9 mouse cellular contexts compared by ENCODE assay signal in the genomic region with DNA sequence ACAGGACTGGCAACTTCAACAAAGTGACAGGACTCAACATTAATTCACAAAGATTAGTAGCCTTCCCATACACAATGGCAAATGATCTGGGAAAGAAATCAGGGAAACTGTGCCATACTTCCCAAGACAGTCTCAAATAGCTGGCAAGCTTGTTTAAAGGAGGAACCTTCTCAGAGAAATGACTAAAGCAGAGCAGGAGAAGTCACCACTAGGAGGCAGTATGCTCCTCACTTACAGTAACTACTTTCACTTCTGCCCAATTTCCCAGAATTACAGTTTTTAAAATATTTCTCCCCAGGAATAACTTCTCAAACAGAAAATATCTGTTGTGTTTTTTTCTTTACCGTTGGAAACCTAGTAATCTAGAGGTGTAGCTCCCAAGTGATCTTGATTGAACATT. TPM values are rescaled to one million over a fixed set of nuclear protein-coding genes. Genes with fewer than 3 reads are reported as not detected.
A peak's percentile ranks its signal among the peaks of the same experiment; 100 is the strongest.
DNase-seq lines count a peak whose midpoint lies in the region; ATAC-seq lines count a peak whose summit lies in the region.
"Had no signal": no experiment of that assay in that cellular context is flagged by ENCODE, and none has a peak within 500 bp of the region (broad histone marks: within the 10 kb centered on the region; RNA-seq: fewer than 3 reads in every experiment).

No protein-coding gene starts in this region.

- ATAC-seq in megakaryocyte progenitor cell, adult 5-6 weeks (replicated peaks; ENCODE audit: poor library complexity): peak; percentile 80

- DNase-seq in adrenal gland, adult 2 months: peak; percentile 17
- DNase-seq in adrenal gland, postnatal 4 days (ENCODE audit: low spot score in 2 of 2): no peak
- peak; percentile 1 to 19 for DNase-seq in left cerebral cortex, adult 18-20 months (ENCODE audit: low spot score in 2 of 2)
- no peak for DNase-seq in left cerebral cortex, adult 8-10 months (ENCODE audit: low spot score in 2 of 2)
- DNase-seq in T-cell, adult 2 months (ENCODE audit: low spot score): peak; percentile 46
- DNase-seq in heart, adult 9 months (ENCODE audit: low spot score in 2 of 2): peak; percentile 25 to 54
- no peak for DNase-seq in ovary, adult 18-20 months (ENCODE audit: low spot score)

RNA-seq across cellular contexts. Expression of gene Abcg3, which starts 4.2 kb away (rescaled TPM):
- total RNA-seq in adrenal gland, adult 2 months (2021): under 1 TPM; 0.37 to 0.73 TPM
- 0.07 and 0.13 TPM in 2 replicates for polyA plus RNA-seq in adrenal gland, adult 2 months (2012; rRNA removed)
- 1 to 10 TPM in 1 of 2 experiments, under 1 TPM in 1; 0.84 to 1.1 TPM for total RNA-seq in adrenal gland, postnatal 4 days (2021)
- under 1 TPM; 0.16 to 0.33 TPM for total RNA-seq in left cerebral cortex, adult 18-20 months (2021)
- total RNA-seq in left cerebral cortex, adult 8-10 months (2022): under 1 TPM in 3 of 4 experiments, not detected in 1; 0.21 to 0.37 (median 0.33) TPM
- 0.42 and 0.83 TPM in 2 replicates for total RNA-seq in megakaryocyte progenitor cell, adult 5-6 weeks (2015)
- total RNA-seq in megakaryocyte progenitor cell, adult 5-6 weeks (2017): 0.61 and 1.4 TPM in 2 replicates
- polyA plus RNA-seq: C2C12 had no signal

Comparison
In these comparisons a context has a peak if more than half of its experiments do, and no peak if none do; other contexts are left out.
1. DNase-seq: peak in adrenal gland, adult 2 months (single experiment), left cerebral cortex, adult 18-20 months (2 of 2), T-cell, adult 2 months (single experiment) and heart, adult 9 months (2 of 2); none in adrenal gland, postnatal 4 days (0 of 2), left cerebral cortex, adult 8-10 months (0 of 2) and ovary, adult 18-20 months (single experiment).